Mouse (Mus musculus): ENCODE measurements around the gene Gm28230.

DNA sequence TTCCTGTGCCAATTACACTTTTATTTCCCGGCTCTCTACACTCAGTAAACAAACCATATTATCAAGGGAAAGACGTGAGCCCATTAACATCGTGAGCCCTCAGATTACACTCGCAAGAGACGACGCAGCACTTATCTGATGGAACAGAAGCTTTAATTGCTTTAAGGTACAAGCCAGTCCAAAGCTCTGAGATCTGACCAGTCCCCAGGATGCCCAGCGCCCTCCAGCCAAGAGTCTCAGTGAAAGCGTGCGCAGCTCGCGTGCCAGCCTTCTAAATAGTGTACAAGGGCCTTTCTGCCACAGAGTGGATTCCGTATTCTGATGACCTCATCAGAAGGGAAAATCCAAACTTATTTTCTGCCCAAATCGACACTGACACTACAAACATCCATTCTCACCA lies 35.4 kb downstream of the Gm28230 start:
- no peak for TF ChIP-seq TAL1 (IDR thresholded peaks at IDR 0.05; ENCODE audit: low read length)
- TF ChIP-seq GATA1 (IDR thresholded peaks at IDR 0.05; ENCODE audit: low read length) = no peak
